Mouse (Mus musculus) left cerebral cortex, postnatal 14 days (tissue): ENCODE measurements around the gene Lrfn2. TPM values are rescaled to one million over a fixed set of nuclear protein-coding genes. Genes with fewer than 3 reads are reported as not detected.
A peak's percentile ranks its signal among the peaks of the same experiment; 100 is the strongest.

Experiments used
- DNase-seq, 2 experiments: peaks; one replicate each; pipeline ENCODE4 v3.0.0; 2021 to 2022; ENCODE audit warnings: low spot score in 2 of 2, mixed read lengths in 1 of 2
- intact Hi-C: fragments of 180-260 bp; cut with DNase I; formaldehyde crosslinking; loops from one replicate; pipeline ENCODE4 v1.15.1; 2025
- long read RNA-seq, 2 experiments: library from polyadenylated mRNA; stranded (forward); transcript quantifications; one replicate each; pipeline ENCODE4 v2.0.0; 2021
- total RNA-seq, 2 experiments: library from RNA; stranded (reverse); gene quantifications; 2 replicates each; pipeline ENCODE4 v1.2.3; 2021

Lrfn2 gene
- total RNA-seq, result 10 to 100 TPM; 37.6 to 39.4 TPM
- long read RNA-seq, experiment 1, transcript Lrfn2-201 (3 exons, 3,202 nt), result major isoform, 9 of 14 reads
- long read RNA-seq, experiment 1, partial matches to known transcripts, result 2 of 14 reads
- long read RNA-seq, experiment 1, other reads (novel, unspliced or antisense), result 3 of 14 reads
- long read RNA-seq, experiment 2, transcript Lrfn2-201 (3 exons, 3,202 nt), result major isoform, 8 of 13 reads
- long read RNA-seq, experiment 2, partial matches to known transcripts, result 1 of 13 reads
- long read RNA-seq, experiment 2, other reads (novel, unspliced or antisense), result 4 of 13 reads

DNA sequence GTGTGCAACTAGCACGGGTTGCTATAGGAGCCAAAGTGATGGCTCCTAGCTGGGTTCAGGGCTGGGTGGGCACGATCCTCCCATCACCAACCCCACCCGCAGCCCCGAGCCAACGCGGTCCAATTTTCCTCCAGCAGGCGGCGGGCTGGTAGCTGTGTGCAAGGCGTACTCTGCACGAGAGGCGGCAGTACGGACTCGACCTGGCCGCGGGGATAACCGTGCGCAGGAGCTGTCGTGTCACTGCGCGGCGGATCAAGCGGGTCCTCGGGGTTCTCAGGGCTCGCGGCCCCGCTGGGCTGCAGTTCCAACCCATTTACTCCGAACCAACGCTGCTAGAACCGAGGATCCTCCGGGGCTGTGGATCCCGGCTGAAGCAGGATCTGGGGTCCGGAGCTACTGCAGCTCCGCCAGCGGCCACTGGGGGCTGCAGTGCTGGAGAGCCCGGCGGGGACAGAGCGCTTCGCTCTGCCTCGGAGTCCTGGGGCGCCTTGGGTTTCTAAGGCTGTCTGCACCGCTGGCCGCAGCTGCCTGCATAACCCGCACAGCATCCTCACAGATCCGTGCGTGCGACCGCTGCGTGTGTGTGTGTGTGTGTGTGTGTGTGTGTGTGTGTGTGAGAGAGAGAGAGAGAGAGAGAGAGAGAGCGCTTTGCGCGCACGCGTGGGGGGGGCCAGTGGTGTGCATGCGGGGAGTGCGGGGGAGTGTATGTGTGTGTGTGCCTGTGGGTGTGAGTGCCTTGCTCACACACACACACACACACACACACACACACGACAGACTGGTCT, at the start of gene Lrfn2:
Gene Lrfn2 (plus strand): TSS at position 759 of the 785 bp plus-strand sequence.
- intact Hi-C loops, result loop anchor here (5.0 to 10.0 kb wide), 6 partner anchors 100 to 470 kb away; no protein-coding TSS in a partner anchor

DNA sequence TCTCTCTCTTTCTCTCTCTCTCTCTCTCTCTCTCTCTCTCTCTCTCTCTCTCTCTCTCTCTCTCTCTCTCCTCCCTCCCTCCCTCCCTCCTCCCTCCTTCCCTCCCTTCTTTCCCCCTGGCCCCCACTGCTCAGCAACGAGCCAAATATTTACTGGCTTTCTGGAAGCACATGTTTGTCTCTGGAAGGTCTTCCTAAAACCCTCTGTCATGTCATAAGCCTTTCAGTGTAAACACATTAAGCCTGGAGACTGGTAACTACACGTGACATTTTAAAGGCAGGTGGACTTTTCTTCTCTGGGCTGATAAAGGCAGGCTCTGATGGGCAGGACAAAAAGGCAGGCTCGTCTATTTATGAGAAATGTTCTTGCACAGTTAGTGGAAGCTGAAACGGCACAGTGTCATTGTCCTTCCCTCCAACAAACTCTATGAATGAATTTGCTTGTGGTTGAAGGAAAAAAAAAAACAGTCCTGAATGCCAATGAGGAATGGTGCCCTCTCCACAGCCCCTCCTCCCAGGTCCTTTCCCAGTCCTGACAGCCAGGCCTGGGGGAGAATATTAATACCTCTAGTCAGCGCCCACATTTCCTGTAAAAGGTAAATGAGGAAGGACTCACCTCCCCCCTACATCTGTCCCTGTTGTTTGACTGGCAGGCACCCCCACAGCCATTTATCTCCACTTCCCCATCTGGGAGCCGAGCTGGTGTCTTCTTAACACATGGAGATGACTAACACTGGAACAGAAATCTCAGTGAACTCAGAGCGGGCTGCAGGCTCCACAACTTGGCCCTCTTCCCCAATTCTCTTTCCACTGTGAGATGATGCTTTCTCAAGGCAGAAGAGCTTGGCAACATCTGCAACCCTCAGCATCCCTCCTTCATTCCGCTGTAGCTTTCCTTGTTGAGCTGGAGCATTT, 44.5 kb upstream of the Lrfn2 start:
- intact Hi-C loops, result no loop called here

More for the DNA sequence above, at the start of gene Lrfn2:
- DNase-seq, result peak; percentile 88 to 93

GRCm38 (mm10) chr17:48905286-48906040, 26.7 kb upstream of the Lrfn2 start:
- intact Hi-C loops, result no loop called here
- no peak for DNase-seq

More for the DNA sequence above, 44.5 kb upstream of the Lrfn2 start:
- DNase-seq, result peak; percentile 76 to 78

GRCm38 (mm10) chr17:48913437-48913836, 18.7 kb upstream of the Lrfn2 start:
- intact Hi-C loops, result no loop called here
- DNase-seq, result no peak

DNA sequence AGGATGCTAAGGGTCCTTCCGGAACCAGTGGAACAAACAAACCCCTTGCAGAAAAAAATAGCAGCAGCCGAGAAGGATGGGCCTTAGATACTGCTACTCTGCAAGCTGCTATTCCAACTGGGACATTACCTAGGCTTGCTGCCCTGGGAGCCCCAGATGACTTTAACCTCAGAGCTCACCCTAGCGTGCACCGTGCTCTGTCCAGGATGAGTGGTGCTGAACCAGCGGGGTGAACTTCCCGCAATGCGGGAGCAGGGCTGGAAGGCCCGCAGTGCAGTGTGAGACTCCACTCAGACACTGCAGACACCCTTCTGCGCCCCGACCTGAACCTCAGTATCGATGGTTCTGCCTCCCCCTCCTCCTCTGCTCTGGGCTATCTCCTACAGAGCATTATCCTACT, 14.8 kb upstream of the Lrfn2 start:
- intact Hi-C loops, result no loop called here
- DNase-seq, result no peak

DNA sequence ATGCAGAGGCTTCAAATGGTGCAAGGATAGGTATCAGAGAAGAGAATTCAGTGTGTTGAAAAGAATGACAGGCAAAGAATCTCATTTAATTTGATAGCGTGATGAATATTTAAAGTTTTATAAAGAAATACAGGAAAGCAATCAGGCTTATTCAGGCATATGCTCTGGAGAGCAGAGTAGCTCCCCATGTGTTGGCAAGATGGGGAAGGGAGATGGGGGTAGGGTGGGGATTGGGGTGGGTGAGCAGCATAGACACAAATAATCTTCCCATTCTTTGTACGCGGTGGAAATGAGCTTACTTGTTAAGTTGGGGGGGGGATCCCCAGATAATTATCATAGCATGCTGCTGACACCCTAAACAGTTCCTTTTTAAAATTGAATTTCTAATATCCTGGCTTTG, 13.7 kb upstream of the Lrfn2 start:
- no peak for DNase-seq
- intact Hi-C loops, result no loop called here

GRCm38 (mm10) chr17:48922905-48923304, 9.3 kb upstream of the Lrfn2 start:
- intact Hi-C loops, result no loop called here
- DNase-seq, result no peak

- intact Hi-C loops, result no loop called here
- no peak for DNase-seq
These were observed 6.8 kb upstream of the Lrfn2 start for GRCm38 (mm10) chr17:48925426-48925825.

DNA sequence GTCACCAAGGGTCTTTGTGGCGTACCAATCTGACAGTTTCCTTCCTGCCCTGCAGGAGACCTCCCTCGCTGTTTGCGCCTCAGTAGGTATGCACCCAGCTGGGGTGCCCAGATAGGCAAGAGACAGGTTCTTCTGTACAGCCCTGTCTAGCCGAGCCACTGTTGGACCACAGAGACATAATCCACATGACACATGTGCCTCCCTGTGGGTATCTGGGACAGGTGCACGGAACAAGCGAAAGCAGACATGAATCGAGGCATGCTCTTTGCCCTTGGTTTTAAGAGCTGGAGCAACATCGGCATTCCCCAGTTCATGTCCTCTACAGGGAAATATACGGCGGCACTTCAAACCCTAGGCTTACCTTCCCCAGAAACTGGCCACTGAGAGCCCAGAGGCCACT, 1.2 kb upstream of the Lrfn2 start:
- intact Hi-C loops, result loop anchor here (5.0 to 10.0 kb wide), 6 partner anchors 101 to 471 kb away; no protein-coding TSS in a partner anchor
- peak in 1 of 2 experiments; percentile 30 for DNase-seq

GRCm38 (mm10) chr17:48932406-48932906, 277 bp downstream of the Lrfn2 start:
- peak; percentile 31 to 49 for DNase-seq
- intact Hi-C loops, result loop anchor here (5.0 to 10.0 kb wide), 6 partner anchors 100 to 470 kb away; no protein-coding TSS in a partner anchor

- intact Hi-C loops, result loop anchor here (5.0 to 10.0 kb wide), 6 partner anchors 99 to 469 kb away; no protein-coding TSS in a partner anchor
- DNase-seq, result peak in 1 of 2 experiments; percentile 30
These were observed 737 bp downstream of the Lrfn2 start for GRCm38 (mm10) chr17:48932916-48933315.

DNA sequence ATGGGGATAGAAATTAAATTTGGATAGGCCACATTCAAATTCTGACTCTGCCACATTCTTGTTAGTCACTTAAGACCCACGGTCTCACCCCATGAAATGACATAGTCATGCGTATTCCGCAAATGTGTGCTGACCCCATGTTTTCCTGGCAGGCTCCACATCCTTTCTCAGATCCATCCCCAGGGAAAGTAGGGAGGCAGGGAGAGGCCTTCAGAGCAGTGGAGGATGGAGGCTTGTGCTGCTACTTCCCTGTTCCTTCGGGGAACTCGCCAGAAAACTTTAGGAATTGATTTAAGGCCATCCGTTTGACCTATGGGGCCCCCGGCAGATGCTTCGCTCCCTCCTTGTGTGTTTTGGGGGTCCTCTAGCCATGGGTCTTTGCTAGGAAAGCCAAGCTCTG, 3.0 kb downstream of the Lrfn2 start:
- no peak for DNase-seq
- intact Hi-C loops, result loop anchor here (5.0 to 10.0 kb wide), 2 partner anchors 470 to 962 kb away; no protein-coding TSS in a partner anchor

DNA sequence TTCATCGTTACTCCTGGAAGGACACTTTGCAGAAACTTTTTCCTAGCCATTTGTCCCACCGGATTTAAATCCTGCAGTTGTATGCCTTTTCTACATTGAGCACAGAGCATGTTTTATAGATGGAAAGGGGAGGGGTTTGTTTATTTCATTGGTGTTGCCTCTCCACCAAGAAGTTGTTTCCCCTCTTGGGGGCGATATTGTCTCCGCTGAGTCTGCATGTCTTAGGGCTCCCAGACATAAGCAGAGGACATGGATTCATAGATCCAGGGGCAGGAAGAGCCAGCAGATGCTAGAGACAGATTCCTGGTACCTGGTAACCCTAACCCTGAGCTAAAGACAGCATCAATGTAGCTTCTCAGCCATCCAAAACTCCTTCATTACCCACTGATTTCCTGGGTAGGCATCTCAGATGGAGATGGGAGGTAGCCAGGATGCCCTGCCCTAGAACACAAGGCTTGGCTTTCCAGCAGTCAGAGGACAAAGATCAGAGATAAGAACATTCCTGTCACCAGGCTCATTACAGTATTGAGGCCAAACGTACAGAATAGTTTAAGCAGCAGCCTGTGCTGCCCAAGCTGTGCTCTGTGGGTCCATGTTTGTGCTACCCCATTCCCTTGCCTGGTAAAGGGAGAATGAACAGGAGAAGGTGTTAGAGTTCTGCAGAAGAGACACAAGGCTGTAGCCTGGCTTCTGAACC, 4.4 kb downstream of the Lrfn2 start:
- peak; percentile 57 to 82 for DNase-seq
- intact Hi-C loops, result loop anchor here (5.0 to 10.0 kb wide), 2 partner anchors 472 to 961 kb away; no protein-coding TSS in a partner anchor

DNA sequence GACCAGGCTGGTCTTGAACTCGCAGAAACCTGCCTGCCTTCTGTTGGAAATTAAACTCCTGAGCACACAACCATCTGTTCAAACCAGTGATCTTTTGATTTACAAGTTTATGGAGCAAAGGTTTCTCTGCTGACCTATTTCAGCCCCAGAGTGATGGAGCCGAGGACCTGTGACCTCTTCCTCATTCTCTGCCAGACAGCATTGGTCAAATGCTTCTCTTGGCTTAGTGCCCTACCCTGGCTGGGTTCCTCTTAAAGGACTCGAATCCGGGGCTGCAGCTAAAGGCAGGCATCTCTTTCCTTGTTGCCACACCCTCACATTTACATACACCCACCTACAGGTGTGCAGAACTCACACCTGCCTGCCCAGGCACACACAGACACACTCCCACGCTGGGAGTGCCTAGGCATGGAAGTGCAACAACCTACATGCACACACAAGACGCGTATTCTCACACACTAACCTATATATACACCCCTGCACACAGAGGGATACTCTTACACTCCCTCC, 6.6 kb downstream of the Lrfn2 start:
- intact Hi-C loops, result loop anchor here (5.0 to 10.0 kb wide), 2 partner anchors 474 to 959 kb away; no protein-coding TSS in a partner anchor
- DNase-seq, result no peak

- intact Hi-C loops, result no loop called here
- no peak for DNase-seq
These were observed 14.1 kb downstream of the Lrfn2 start for GRCm38 (mm10) chr17:48946315-48946714.

GRCm38 (mm10) chr17:48946765-48947164, 14.6 kb downstream of the Lrfn2 start:
- DNase-seq, result no peak

GRCm38 (mm10) chr17:48951250-48951649, 19.1 kb downstream of the Lrfn2 start:
- intact Hi-C loops, result no loop called here
- DNase-seq, result no peak

More at GRCm38 (mm10) chr17:48946765-48947164, 14.6 kb downstream of the Lrfn2 start:
- intact Hi-C loops, result no loop called here
